Mouse (Mus musculus) left cerebral cortex, postnatal 14 days (tissue): ENCODE measurements at regions not wholly inside any gene's neighbourhood (a gene's known extent, or its start where the extent isn't known, plus 50 kb on each side); places are given as distances from the start of the nearest gene placed in this dataset.
"Not testable (repeated sequence)": the region's sequence is repeated elsewhere in the genome, so short reads cannot be mapped to it uniquely, and the experiment has no call there.

Experiments
- DNase-seq, 2 experiments: peaks; one replicate each; pipeline ENCODE4 v3.0.0; 2021 to 2022; ENCODE audit warnings: low spot score in 2 of 2, mixed read lengths in 1 of 2
- intact Hi-C: fragments of 180-260 bp; cut with DNase I; formaldehyde crosslinking; loops from one replicate; pipeline ENCODE4 v1.15.1; 2025

- DNase-seq = peak; percentile 6 to 13
- intact Hi-C loops = no loop called here
These were observed 682.1 kb upstream of the Grid2 start for GRCm38 (mm10) chr6:62573611-62574010.

- peak in 1 of 2 experiments; percentile 8 for DNase-seq
- intact Hi-C loops = no loop called here
These were observed 679.5 kb upstream of the Grid2 start for GRCm38 (mm10) chr6:62576200-62576599.

GRCm38 (mm10) chr6:62620543-62620942 lies 635.1 kb upstream of the Grid2 start:
- no peak for DNase-seq
- intact Hi-C loops = no loop called here

- intact Hi-C loops = not testable (repeated sequence)
These were observed 587.6 kb upstream of the Grid2 start for GRCm38 (mm10) chr6:62668123-62668522.

GRCm38 (mm10) chr6:62718389-62718788 lies 537.3 kb upstream of the Grid2 start:
- no peak for DNase-seq
- intact Hi-C loops = no loop called here

More at GRCm38 (mm10) chr6:62668123-62668522, 587.6 kb upstream of the Grid2 start:
- not testable (repeated sequence) for DNase-seq

DNA sequence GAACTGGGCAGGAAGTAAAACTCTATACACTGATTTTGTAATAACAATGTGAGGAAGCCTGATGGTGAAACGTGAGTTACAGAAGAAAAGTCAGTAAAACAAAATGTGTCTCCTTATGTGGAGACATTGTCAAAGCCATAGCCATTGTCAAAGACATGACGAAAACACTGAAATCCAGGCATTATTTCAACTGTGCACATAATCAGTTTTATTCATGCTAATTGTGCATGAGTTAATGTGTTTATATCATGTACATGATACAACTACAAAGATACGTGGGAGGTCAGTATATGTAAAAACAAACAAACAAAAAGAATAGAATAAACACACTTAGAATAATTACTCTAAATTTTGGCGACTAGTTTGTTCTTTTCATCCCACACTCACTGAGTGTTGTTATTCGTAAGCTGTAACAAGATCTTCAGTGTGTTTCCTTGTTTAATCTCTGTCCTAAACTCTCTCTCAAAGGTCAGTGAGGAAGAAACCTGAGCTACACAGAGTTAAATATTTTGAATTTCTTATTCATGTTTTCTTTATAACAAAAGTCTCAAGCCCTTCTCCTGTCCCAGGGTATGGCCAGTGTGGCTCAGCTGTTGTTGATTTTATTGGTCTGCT lies 536.0 kb upstream of the Grid2 start:
- intact Hi-C loops = no loop called here
- DNase-seq = no peak
